Mouse (Mus musculus): ENCODE measurements around the gene Sag.

DNA sequence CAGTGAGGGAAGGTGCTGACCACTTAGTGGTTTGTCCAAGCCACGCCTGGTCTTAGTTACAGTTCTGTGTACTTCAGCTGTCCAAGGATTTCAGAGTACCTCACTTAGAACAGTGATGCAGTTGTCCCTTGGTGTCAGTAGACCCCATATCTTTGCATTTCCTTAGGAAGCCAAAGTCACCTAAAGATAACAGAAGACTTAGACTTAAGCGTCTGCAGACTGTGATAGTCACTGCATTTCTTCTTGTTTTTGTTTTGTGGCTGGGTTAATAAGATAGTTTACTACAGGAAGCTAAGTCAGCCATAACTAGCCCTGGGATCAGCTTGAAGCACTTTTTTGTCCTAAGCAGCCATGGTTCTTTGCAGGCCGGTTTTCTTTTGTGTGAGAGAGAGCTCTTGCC is 33.0 kb upstream of the Sag start:
- TF ChIP-seq USF1 (IDR thresholded peaks at IDR 0.05; ENCODE audit: low read depth) = no peak
- no peak for TF ChIP-seq CTCF (IDR thresholded peaks at IDR 0.05; ENCODE audit: control insufficient read depth, insufficient read depth, insufficient read length)
- no peak for TF ChIP-seq FOSL1 (IDR thresholded peaks at IDR 0.05; ENCODE audit: insufficient read depth, low read length, poor library complexity, severe bottlenecking)
- no peak for TF ChIP-seq MYOD1 (IDR thresholded peaks at IDR 0.05; ENCODE audit: control insufficient read depth, insufficient read length, low read depth)
